Mouse (Mus musculus) CH12.LX (cell line): Measurements from ENCODE around the gene Zfpm1. TPM values are rescaled to one million over a fixed set of nuclear protein-coding genes. Genes with fewer than 3 reads are reported as not detected.

Experiments used
- DNase-seq: peaks from one replicate; pipeline ENCODE4 v3.0.0-alpha.2; 2013; ENCODE audit errors: extremely low read depth
- H3K27ac ChIP-seq: 2 replicates; pipeline ENCODE4 v1.5.1; 2012; ENCODE audit warnings: low read depth, mild to moderate bottlenecking, control low read depth, moderate library complexity; ENCODE audit not compliant: insufficient read depth
- H3K27me3 ChIP-seq: replicated peaks from 2 replicates; pipeline ENCODE3; 2012; ENCODE audit warnings: inconsistent platforms
- H3K36me3 ChIP-seq, 2 experiments: replicated peaks in 1 of 2; 2 replicates each; pipeline versions ENCODE3 to v1.6.1; 2012; ENCODE audit warnings: inconsistent platforms in 1 of 2, low read length in 1 of 2, mild to moderate bottlenecking in 1 of 2, mixed read lengths in 1 of 2, moderate library complexity in 1 of 2; ENCODE audit not compliant: control insufficient read depth in 1 of 2, insufficient read depth in 1 of 2
- H3K4me1 ChIP-seq, 2 experiments: 2 replicates each; pipeline ENCODE4 v1.6.1; 2012; ENCODE audit warnings: inconsistent platforms in 1 of 2, moderate library complexity in 1 of 2; ENCODE audit not compliant: insufficient read depth in 2 of 2, control insufficient read depth in 1 of 2
- H3K4me2 ChIP-seq: 2 replicates; pipeline ENCODE4 v1.6.1; 2012; ENCODE audit warnings: low read depth, mild to moderate bottlenecking, control low read depth; ENCODE audit not compliant: poor library complexity, insufficient read depth, severe bottlenecking
- H3K4me3 ChIP-seq, 3 experiments: fragments of 150-350 bp in 1 of 3; sonication (generic) in 1 of 3; replicated peaks in 1 of 3; 2 replicates each; pipeline versions ENCODE3 to v1.5.1; 2011 to 2012; ENCODE audit warnings: low read depth in 2 of 3, low read length in 2 of 3, mild to moderate bottlenecking in 2 of 3, moderate library complexity in 2 of 3, control low read depth in 1 of 3, improper control_type of control experiment in 1 of 3, inconsistent platforms in 1 of 3, mixed read lengths in 1 of 3; ENCODE audit not compliant: poor library complexity in 1 of 3
- H3K79me2 ChIP-seq: replicated peaks from 2 replicates; pipeline ENCODE4 v1.6.1; 2012; ENCODE audit warnings: mild to moderate bottlenecking, moderate library complexity; ENCODE audit not compliant: control insufficient read depth, poor library complexity, insufficient read depth, severe bottlenecking; ENCODE audit errors: extremely low read depth
- H3K9ac ChIP-seq: 2 replicates; pipeline ENCODE4 v1.6.1; 2012; ENCODE audit warnings: low read depth, mild to moderate bottlenecking, control low read depth, moderate library complexity; ENCODE audit not compliant: insufficient read depth
- H3K9me3 ChIP-seq: replicated peaks from 2 replicates; pipeline ENCODE3; 2012; ENCODE audit warnings: low read length, inconsistent platforms, mixed read lengths
- CHD2 ChIP-seq: IDR thresholded peaks from 2 replicates; pipeline ENCODE4 v1.6.1; 2011; ENCODE audit warnings: low read length, improper control_type of control experiment
- EP300 ChIP-seq: IDR thresholded peaks from 2 replicates; pipeline ENCODE4 v1.6.1; 2011; ENCODE audit warnings: low read length, improper control_type of control experiment
- ETS1 ChIP-seq: conservative IDR thresholded peaks from 2 replicates; pipeline ENCODE4 v1.6.1; 2012; ENCODE audit warnings: low read depth, mild to moderate bottlenecking, inconsistent platforms, low read length, improper control_type of control experiment, moderate library complexity
- GABPA ChIP-seq: IDR thresholded peaks from 2 replicates; pipeline ENCODE4 v1.6.1; 2012; ENCODE audit warnings: low read depth, low read length, improper control_type of control experiment, inconsistent platforms; ENCODE audit not compliant: insufficient replicate concordance
- HCFC1 ChIP-seq: IDR thresholded peaks from 2 replicates; pipeline ENCODE4 v1.6.1; 2012; ENCODE audit warnings: low read depth, mild to moderate bottlenecking, inconsistent platforms, low read length, improper control_type of control experiment
- JUND ChIP-seq: conservative IDR thresholded peaks from 2 replicates; pipeline ENCODE4 v1.6.1; 2011; ENCODE audit warnings: low read depth, low read length, improper control_type of control experiment
- KAT2A ChIP-seq: IDR thresholded peaks from 2 replicates; pipeline ENCODE4 v1.6.1; 2012; ENCODE audit warnings: low read length, improper control_type of control experiment, inconsistent platforms; ENCODE audit not compliant: insufficient replicate concordance
- MAFK ChIP-seq: IDR thresholded peaks from 2 replicates; pipeline ENCODE4 v1.6.1; 2011; ENCODE audit warnings: low read length, improper control_type of control experiment; ENCODE audit not compliant: insufficient replicate concordance
- MAX ChIP-seq: IDR thresholded peaks from 2 replicates; pipeline ENCODE4 v1.6.1; 2011; ENCODE audit warnings: low read length, improper control_type of control experiment
- MAZ ChIP-seq: IDR thresholded peaks from 2 replicates; pipeline ENCODE4 v1.6.1; 2012; ENCODE audit warnings: low read depth, mild to moderate bottlenecking, inconsistent platforms, low read length, improper control_type of control experiment, moderate library complexity
- MEF2A ChIP-seq: IDR thresholded peaks from 2 replicates; pipeline ENCODE4 v1.6.1; 2014; ENCODE audit warnings: low read depth, mild to moderate bottlenecking, inconsistent platforms, low read length, improper control_type of control experiment, borderline replicate concordance
- MXI1 ChIP-seq: IDR thresholded peaks from 2 replicates; pipeline ENCODE4 v1.6.1; 2011; ENCODE audit warnings: mild to moderate bottlenecking, low read depth, low read length, improper control_type of control experiment
- NELFE ChIP-seq: IDR thresholded peaks from 2 replicates; pipeline ENCODE4 v1.6.1; 2011; ENCODE audit warnings: low read depth, low read length, improper control_type of control experiment
- NRF1 ChIP-seq: IDR thresholded peaks from 2 replicates; pipeline ENCODE4 v1.6.1; 2014; ENCODE audit warnings: low read depth, mild to moderate bottlenecking, inconsistent platforms, low read length, improper control_type of control experiment, moderate library complexity
- PAX5 ChIP-seq: IDR thresholded peaks from 2 replicates; pipeline ENCODE4 v1.6.1; 2012; ENCODE audit warnings: low read length, inconsistent platforms, mixed read lengths
- POLR2A ChIP-seq: IDR thresholded peaks from 2 replicates; pipeline ENCODE4 v1.6.1; 2011; ENCODE audit warnings: low read depth, mild to moderate bottlenecking, improper control_type of control experiment, low read length
- RAD21 ChIP-seq: IDR thresholded peaks from 2 replicates; pipeline ENCODE4 v1.6.1; 2011; ENCODE audit warnings: low read depth, mild to moderate bottlenecking, low read length, improper control_type of control experiment, moderate library complexity
- RCOR1 ChIP-seq: conservative IDR thresholded peaks from 2 replicates; pipeline ENCODE4 v1.6.1; 2012; ENCODE audit warnings: low read depth, mild to moderate bottlenecking, inconsistent platforms, low read length, improper control_type of control experiment
- SIN3A ChIP-seq: IDR thresholded peaks from 2 replicates; pipeline ENCODE4 v1.6.1; 2012; ENCODE audit warnings: low read length, improper control_type of control experiment, inconsistent platforms
- TCF12 ChIP-seq: IDR thresholded peaks from 2 replicates; pipeline ENCODE4 v1.6.1; 2014; ENCODE audit warnings: low read depth, mild to moderate bottlenecking, inconsistent platforms, low read length, improper control_type of control experiment
- USF1 ChIP-seq: IDR thresholded peaks from 2 replicates; pipeline ENCODE4 v1.6.1; 2014; ENCODE audit warnings: low read depth, mild to moderate bottlenecking, inconsistent platforms, low read length, improper control_type of control experiment
- USF2 ChIP-seq: conservative IDR thresholded peaks from 2 replicates; pipeline ENCODE4 v1.6.1; 2011; ENCODE audit warnings: low read depth, low read length, improper control_type of control experiment
- ZKSCAN1 ChIP-seq: IDR thresholded peaks from 2 replicates; pipeline ENCODE4 v1.6.1; 2012; ENCODE audit warnings: low read depth, inconsistent platforms, low read length, improper control_type of control experiment, borderline replicate concordance
- ZMIZ1 ChIP-seq: IDR thresholded peaks from 2 replicates; pipeline ENCODE4 v1.6.1; 2012; ENCODE audit warnings: low read depth, mild to moderate bottlenecking, inconsistent platforms, low read length, improper control_type of control experiment
- ZNF384 ChIP-seq: IDR thresholded peaks from 2 replicates; pipeline ENCODE4 v1.6.1; 2012; ENCODE audit warnings: low read depth, low read length, improper control_type of control experiment, inconsistent platforms
- dilution Hi-C: fragments of 300-500 bp; cut with MboI; formaldehyde crosslinking; loops from 2 replicates; pipeline ENCODE4 v1.14.3; 2020; ENCODE audit warnings: low sequenced_read_pairs; ENCODE audit not compliant: extremely low pct_unique_long_range_greater_than_20kb, extremely low pct_ligation_motif_present
- in situ Hi-C: fragments of 300-500 bp; cut with MboI; formaldehyde crosslinking; loops from 3 replicates; pipeline ENCODE4 v1.14.3; 2019; ENCODE audit warnings: low sequenced_read_pairs, low pct_ligation_motif_present, low pct_unique_long_range_greater_than_20kb, mixed read lengths
- polyA plus RNA-seq: library from polyadenylated mRNA; unstranded; fragments of >175 nt; gene quantifications from 2 replicates; pipeline ENCODE4 v1.2.1, GENCODE M21; 2012; ENCODE audit warnings: low read depth; ENCODE audit not compliant: insufficient read length
- total RNA-seq, 2 experiments: library from RNA; depleted of rRNA; stranded (reverse); fragments of 300-350 nt in 1 of 2; fragments of >200 nt in 1 of 2; gene quantifications; 2 replicates each; pipeline ENCODE4 v1.2.3; 2012 to 2014

Zfpm1 gene
- total and polyA plus RNA-seq, 3 experiments, result 11.0 to 63.5 (median 30.1) TPM

DNA sequence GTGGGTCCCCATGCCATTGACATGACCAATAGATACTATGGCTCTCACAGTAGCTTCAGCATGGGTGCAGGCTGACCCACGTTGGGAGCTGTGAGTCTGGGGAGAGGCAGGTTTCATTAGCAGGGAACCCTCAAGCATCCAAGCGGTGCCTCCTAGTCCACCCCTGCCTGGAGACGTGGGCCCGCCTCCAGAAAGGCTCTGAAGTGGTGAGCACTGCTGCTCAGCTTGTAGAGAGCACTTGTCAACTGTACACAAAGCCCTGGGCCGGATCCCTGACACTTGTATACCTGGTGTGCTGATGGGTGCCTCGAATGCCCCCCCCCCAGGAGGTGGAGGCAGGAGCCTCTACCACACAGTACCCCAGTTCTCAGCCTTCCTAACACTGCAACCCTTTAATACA, 21.5 kb downstream of the Zfpm1 start:
- H3K79me2 ChIP-seq, result peaks cover 15% of the 10 kb centered on the region; the same call in 1 of the 2 replicates
- H3K4me2 ChIP-seq, result no peak overlapping the region
- H3K4me3 ChIP-seq, result no peak overlapping the region
- dilution Hi-C loops, result no loop called here
- H3K27me3 ChIP-seq, result no peaks in the 10 kb centered on the region
- no peak overlapping the region for H3K27ac ChIP-seq
- H3K9me3 ChIP-seq, result no peaks in the 10 kb centered on the region
- TF ChIP-seq KAT2A, result no peak
- TF ChIP-seq, all 38 proteins: peak for 0
- peaks cover 27 to 60% of the 10 kb centered on the region in 2 experiments for H3K4me1 ChIP-seq
- DNase-seq, result no peak
- H3K9ac ChIP-seq, result no peak overlapping the region
- in situ Hi-C loops, result no loop called here
- peaks cover 28 to 98% of the 10 kb centered on the region in 2 experiments for H3K36me3 ChIP-seq

DNA sequence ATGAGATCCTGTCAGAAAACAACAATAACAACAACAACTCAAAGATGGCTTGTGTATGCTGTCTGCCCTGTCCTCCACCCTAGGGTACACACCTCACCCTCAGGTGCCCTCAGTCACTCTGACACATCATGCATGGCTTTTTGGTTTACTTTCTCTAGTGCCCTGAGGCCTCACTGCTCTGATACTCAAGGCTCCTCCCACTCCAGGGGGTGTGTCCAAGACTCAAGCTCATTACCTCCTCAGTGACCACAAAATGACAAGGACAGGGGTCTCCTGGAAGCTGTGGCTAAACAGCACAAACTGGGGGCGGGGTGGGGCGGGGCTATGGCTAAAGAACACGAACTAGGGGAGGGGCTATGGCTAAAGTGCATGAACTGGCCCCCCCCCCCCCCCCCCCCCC, 22.1 kb downstream of the Zfpm1 start:
- dilution Hi-C loops, result no loop called here
- Histone ChIP-seq H3K9ac (no peak overlapping the region), H3K36me3 (peaks cover 34 to 98% of the 10 kb centered on the region in 2 experiments), H3K79me2 (peaks cover 13% of the 10 kb centered on the region; the same call in 1 of the 2 replicates), H3K4me3 (no peak overlapping the region), H3K4me2 (no peak overlapping the region), H3K4me1 (peaks cover 21 to 53% of the 10 kb centered on the region in 2 experiments), H3K27me3 (no peaks in the 10 kb centered on the region), H3K9me3 (no peaks in the 10 kb centered on the region), H3K27ac (no peak overlapping the region)
- DNase-seq, result peak; percentile 45
- in situ Hi-C loops, result no loop called here
- TF ChIP-seq TCF12 (no peak), PAX5 (no peak), GABPA (no peak), MEF2A (no peak), ETS1 (no peak), JUND (no peak), SIN3A (no peak), NRF1 (no peak), CHD2 (no peak), HCFC1 (no peak), POLR2A (no peak), KAT2A (no peak)

DNA sequence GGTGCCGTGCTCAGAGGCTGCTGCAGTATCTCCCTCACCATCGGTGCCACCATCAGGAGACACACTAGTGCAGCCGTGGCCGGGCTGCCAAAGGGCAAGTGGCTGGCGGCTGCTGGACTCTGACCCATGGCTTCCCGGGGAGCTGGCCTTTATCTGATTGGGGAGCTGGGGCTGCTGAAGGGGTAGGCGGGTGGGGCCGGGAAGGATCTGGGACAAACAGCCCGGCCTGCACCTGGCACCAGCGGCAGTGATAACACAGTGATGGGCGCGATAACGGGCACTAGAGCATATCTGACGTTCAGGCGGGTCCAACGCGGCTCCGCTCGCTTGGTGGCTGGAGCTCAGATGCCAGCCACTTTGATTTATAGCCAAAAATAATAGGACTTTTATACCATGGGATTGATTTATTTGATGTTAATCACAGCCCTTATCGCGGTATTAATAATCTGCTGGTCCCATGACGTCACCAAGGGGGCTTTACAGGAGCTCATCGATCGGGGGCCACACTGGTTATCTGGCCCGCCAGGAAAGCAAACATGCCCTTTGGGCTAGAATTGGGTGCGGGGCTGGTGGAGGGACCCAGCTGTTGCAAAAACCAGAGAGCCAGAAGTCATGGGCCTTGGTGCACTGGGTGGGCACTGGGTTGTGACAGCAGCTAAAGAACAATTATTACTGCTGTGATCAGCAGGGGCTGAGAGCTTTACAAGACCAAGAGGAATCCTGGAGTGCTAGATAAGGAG, 24.9 kb downstream of the Zfpm1 start:
- Histone ChIP-seq H3K9me3 (no peaks in the 10 kb centered on the region), H3K79me2 (0 out of 2 replicates have a peak, but pooled peaks cover 3% of the 10 kb centered on the region), H3K4me1 (peaks cover 15 to 29% of the 10 kb centered on the region in 2 experiments), H3K27ac (no peak overlapping the region), H3K9ac (no peak overlapping the region), H3K36me3 (peaks cover 52 to 98% of the 10 kb centered on the region in 2 experiments), H3K4me3 (no peak overlapping the region), H3K4me2 (no peak overlapping the region), H3K27me3 (no peaks in the 10 kb centered on the region)
- in situ Hi-C loops (no loop called here), dilution Hi-C loops (no loop called here)
- DNase-seq, result no peak
- TF ChIP-seq NELFE (no peak), MAFK (no peak), MXI1 (no peak), ZKSCAN1 (no peak), USF2 (no peak), USF1 (no peak), POLR2A (no peak), GABPA (no peak), RAD21 (no peak), MAX (no peak), HCFC1 (no peak), TCF12 (no peak), MAZ (no peak), ETS1 (no peak), EP300 (no peak), ZNF384 (no peak), ZMIZ1 (no peak), RCOR1 (no peak)
